Mouse (Mus musculus): Measurements from ENCODE around the gene Prdm2.

- TF ChIP-seq POLR2A (IDR thresholded peaks at IDR 0.05; ENCODE audit: insufficient read depth, low read depth, low read length) (no peak), CTCF (IDR thresholded peaks at IDR 0.05) (no peak)
These were observed 122.2 kb downstream of the Prdm2 start for GRCm38 (mm10) chr4:143090551-143090950.
